Mouse (Mus musculus) midbrain, embryonic 14.5 days (tissue): ENCODE data around the gene Rpl19. TPM values are rescaled to one million over a fixed set of nuclear protein-coding genes. Genes with fewer than 3 reads are reported as not detected.
A peak's percentile ranks its signal among the peaks of the same experiment; 100 is the strongest.

ENCODE experiments used
- ATAC-seq: fragments of 200-750 bp; cut with Nextera tagmentation; 2 replicates; pipeline ENCODE4 v1.8.0; 2017; ENCODE audit warnings: moderate number of reproducible peaks, moderate library complexity; ENCODE audit not compliant: low FRiP score, low TSS enrichment
- DNase-seq: peaks from one replicate; pipeline ENCODE4 v3.0.0-alpha.2; 2015
- H3K27ac ChIP-seq: fragments of 300-500 bp; sonication (generic); replicated peaks from 2 replicates; pipeline ENCODE4 v1.5.1; 2014; ENCODE audit warnings: mild to moderate bottlenecking, low read depth, low read length, moderate library complexity
- H3K27me3 ChIP-seq: fragments of 300-500 bp; sonication (generic); 2 replicates; pipeline ENCODE4 v1.6.1; 2014; ENCODE audit warnings: low read length, control low read depth, mixed read lengths; ENCODE audit not compliant: control insufficient read depth, insufficient read depth
- H3K36me3 ChIP-seq: fragments of 300-500 bp; sonication (generic); 2 replicates; pipeline ENCODE4 v1.6.1; 2014; ENCODE audit warnings: low read length, control low read depth; ENCODE audit not compliant: control insufficient read depth, insufficient read depth
- H3K4me1 ChIP-seq: fragments of 300-500 bp; sonication (generic); 2 replicates; pipeline ENCODE4 v1.6.1; 2014; ENCODE audit warnings: mild to moderate bottlenecking, antibody characterized with exemption, low read length, control low read depth; ENCODE audit not compliant: control insufficient read depth, insufficient read depth
- H3K4me2 ChIP-seq: fragments of 300-500 bp; sonication (generic); 2 replicates; pipeline ENCODE4 v1.6.1; 2014; ENCODE audit warnings: mild to moderate bottlenecking, low read length, moderate library complexity
- H3K4me3 ChIP-seq: fragments of 300-500 bp; sonication (generic); replicated peaks from 2 replicates; pipeline ENCODE4 v1.5.1; 2014; ENCODE audit warnings: low read depth, low read length
- H3K9ac ChIP-seq: fragments of 300-500 bp; sonication (generic); replicated peaks from 2 replicates; pipeline ENCODE4 v1.6.1; 2014; ENCODE audit warnings: mild to moderate bottlenecking, low read length, moderate library complexity
- H3K9me3 ChIP-seq: fragments of 300-500 bp; sonication (generic); 2 replicates; pipeline ENCODE4 v1.6.1; 2016; ENCODE audit warnings: low read length, control low read depth, mixed read lengths; ENCODE audit not compliant: control insufficient read depth
- whole genome bisulfite sequencing: fragments of 180-500 bp; shearing (Covaris S2); extraction: QIAGEN DNeasy Blood & Tissue Kit; methylation state at CpG from one replicate; pipeline ENCODE4 v1.1.7; 2014; 5-methylcytosine and 5-hydroxymethylcytosine counted together
- polyA plus RNA-seq: library from polyadenylated mRNA; unstranded; fragments of >200 nt; fragmentation: Nextera tagmentation; extraction: Ambion mirVana; gene quantifications from 2 replicates; pipeline ENCODE4 v1.2.1, GENCODE M21; 2014

Gene Rpl19
- polyA plus RNA-seq, 1 experiment from 2014 or later: 685 TPM

DNA sequence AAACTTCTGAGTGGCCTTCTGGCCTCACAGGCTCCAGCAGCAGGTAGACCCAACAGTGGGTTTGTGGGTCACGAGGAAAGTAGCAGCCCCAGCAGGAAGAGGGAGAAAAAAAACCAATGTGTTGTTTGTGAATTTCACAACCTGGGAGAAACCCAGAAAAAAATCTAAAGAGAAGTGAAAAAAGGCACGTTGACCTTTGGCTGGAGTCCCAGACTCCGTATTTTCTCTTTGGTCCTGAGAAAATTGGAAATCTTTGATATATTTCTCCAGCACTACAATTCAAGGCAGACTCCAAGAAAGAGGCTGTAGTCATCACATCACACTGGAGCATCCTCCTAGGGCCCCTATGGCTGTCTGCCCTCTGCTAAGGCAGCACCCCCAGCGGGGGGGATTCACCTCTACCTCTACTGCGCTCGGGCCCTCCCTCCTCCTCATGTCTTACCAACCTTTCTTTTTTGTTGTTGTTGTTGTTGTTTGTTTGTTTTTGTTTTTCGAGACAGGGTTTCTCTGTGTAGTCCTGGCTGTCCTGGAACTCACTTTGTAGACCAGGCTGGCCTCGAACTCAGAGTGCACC is 29.0 kb upstream of the Rpl19 start:
- 83% methylated on average over 8 of the region's 8 CpGs for WGBS
- DNase-seq (no peak), ATAC-seq (no peak)
- Histone ChIP-seq H3K9me3 (no peaks in the 10 kb centered on the region), H3K9ac (no peak overlapping the region), H3K4me2 (no peak overlapping the region), H3K27me3 (no peaks in the 10 kb centered on the region), H3K4me1 (peaks cover 6% of the 10 kb centered on the region), H3K4me3 (no peak overlapping the region), H3K36me3 (peaks cover under 1% of the 10 kb centered on the region; the same call in 1 of the 2 replicates), H3K27ac (no peak overlapping the region)

DNA sequence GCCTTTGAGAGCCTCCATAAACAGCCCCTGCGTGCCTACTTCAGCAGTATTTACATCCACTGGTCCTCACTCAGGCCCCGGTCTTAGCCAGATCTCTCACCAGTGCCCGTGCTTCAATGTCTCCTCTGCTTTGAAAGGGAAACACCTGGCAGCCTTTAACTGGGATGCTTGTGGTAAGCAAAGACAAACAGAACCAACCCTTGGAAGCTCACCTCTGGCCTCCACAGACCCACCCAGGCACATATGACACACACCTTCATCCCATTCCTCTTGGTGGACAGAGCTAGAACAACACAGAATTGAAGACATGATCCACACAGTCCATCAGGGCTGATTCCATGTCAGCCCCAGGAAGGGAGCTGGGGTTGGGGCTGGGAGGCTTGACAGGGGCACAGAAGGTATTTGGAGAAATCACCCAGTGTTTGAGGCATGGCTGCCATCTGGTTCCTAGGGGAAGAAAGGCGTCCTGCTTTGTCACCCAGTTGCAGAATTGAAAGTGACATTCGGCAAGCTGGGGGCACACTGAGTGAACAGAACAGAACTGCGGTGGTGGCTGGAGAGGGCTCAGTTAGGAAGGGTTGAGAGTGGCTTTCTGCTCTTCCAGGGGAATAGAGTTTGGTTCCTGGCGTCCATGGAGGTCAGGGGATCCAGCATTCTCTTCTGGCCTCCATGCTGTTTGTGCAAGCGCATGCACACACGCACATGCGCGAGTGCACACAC is 28.3 kb upstream of the Rpl19 start:
- H3K4me2 ChIP-seq: no peak overlapping the region
- peaks cover 9% of the 10 kb centered on the region for H3K4me1 ChIP-seq
- H3K36me3 ChIP-seq: peaks cover 8% of the 10 kb centered on the region
- no peak overlapping the region for H3K27ac ChIP-seq
- WGBS: 81% methylated on average over 11 of the region's 11 CpGs
- ATAC-seq (no peak), DNase-seq (no peak)
- H3K27me3 ChIP-seq: no peaks in the 10 kb centered on the region
- no peak overlapping the region for H3K9ac ChIP-seq
- H3K9me3 ChIP-seq: no peaks in the 10 kb centered on the region
- no peak overlapping the region for H3K4me3 ChIP-seq

DNA sequence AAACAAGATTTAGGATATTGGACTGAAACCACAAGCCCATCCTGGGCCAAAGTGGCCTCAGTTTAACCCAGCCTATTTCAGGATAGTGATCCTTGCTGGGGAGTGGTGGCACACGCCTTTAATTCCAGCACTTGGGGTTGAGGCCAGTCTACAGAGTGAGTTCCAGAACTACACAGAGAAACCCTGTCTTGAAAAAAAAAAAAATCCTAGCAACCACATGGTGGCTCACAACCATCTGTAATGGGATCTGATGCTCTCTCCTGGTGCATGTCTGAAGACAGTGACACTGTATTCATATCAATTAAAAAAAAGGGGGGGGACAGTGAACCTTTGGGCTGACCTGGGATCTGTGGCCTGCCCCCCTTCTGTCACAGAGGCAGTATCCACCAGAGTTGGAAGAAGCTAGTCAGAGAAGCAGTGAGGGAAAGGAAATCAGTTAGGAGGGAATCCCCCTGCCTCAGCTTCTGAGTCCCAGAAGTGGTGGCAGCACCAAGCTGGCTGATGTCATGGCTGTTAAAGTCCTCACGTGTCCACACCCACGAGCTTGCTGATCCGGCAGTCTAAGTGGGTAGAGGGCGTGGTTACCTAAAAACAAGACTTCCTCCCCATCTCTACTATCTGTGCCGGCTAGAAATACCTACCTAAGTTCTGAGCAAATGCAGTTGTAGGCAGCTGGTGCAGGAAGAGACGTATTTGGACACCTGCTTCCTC is 27.5 kb upstream of the Rpl19 start:
- DNase-seq: no peak
- peaks cover 11% of the 10 kb centered on the region for H3K36me3 ChIP-seq
- no peak for ATAC-seq
- H3K9ac ChIP-seq: no peak overlapping the region
- peaks cover 11% of the 10 kb centered on the region for H3K4me1 ChIP-seq
- H3K9me3 ChIP-seq: no peaks in the 10 kb centered on the region
- no peak overlapping the region for H3K27ac ChIP-seq
- H3K4me2 ChIP-seq: no peak overlapping the region
- no peak overlapping the region for H3K4me3 ChIP-seq
- 71% methylated on average over 7 of the region's 7 CpGs for WGBS
- H3K27me3 ChIP-seq: no peaks in the 10 kb centered on the region

DNA sequence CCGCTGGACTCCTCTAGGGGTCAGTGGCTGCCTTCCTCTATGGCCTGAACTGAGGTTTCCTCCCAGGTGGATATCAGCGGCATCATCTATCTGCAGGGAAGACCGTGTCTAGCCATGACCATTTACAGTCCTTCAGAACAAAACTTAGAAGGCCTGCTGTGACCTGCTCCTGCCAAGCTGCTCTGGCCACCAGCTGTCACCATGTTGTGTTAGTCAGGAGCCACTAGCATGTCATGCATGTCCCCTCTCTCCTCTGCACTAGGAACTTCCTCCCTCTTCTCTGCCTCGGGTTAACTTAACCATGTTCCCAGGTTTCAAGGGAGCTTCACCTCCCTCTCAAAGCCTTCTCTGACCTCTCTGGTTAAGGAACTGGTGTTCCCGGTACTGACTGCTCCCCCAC is 26.8 kb upstream of the Rpl19 start:
- Histone ChIP-seq H3K9me3 (no peaks in the 10 kb centered on the region), H3K4me2 (no peak overlapping the region), H3K36me3 (peaks cover 18% of the 10 kb centered on the region), H3K27ac (no peak overlapping the region), H3K9ac (no peak overlapping the region), H3K27me3 (no peaks in the 10 kb centered on the region), H3K4me1 (peaks cover 11% of the 10 kb centered on the region), H3K4me3 (no peak overlapping the region)
- WGBS: 73% methylated on average over 5 of the region's 5 CpGs
- ATAC-seq (no peak), DNase-seq (no peak)

DNA sequence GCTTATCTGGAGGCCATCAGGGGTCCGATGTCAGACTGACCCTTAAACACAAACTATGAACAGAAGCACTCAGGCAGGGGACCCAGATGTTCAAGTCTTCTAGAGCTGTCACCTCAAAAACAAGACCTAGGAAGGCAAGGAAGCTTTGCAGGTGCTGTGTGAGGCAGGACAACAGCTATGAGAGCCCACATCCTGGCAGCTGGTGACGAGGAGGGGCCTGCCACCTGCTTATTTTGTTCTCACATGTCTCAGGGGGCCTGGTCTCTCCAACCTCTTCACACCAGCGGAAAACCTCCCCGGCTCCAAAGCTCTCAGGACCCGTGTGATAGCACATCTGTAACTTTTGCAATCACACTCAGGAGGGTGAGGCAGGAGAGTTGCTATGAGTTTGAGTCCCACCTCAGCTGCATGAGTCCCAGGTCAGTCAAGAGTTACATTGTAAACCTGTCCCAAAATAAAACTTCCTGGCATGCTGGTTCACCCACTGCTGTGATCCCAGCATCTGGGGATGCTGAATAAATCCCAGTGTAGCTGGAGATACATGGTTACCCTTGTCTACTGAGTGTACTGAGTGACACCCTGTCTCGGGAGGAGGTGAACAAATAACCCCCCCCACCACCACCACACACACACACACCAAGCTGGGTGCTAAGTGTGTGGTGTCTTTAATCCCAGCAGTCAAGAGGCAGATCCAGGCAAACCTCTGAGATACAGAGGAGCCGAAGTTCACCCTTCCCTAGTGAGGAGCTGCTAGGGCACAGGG is 26.0 kb upstream of the Rpl19 start:
- H3K27me3 ChIP-seq: no peaks in the 10 kb centered on the region
- peaks cover 27% of the 10 kb centered on the region for H3K36me3 ChIP-seq
- H3K4me1 ChIP-seq: peaks cover 8% of the 10 kb centered on the region
- no peak overlapping the region for H3K4me2 ChIP-seq
- ATAC-seq (no peak), DNase-seq (no peak)
- no peak overlapping the region for H3K9ac ChIP-seq
- H3K4me3 ChIP-seq: no peak overlapping the region
- no peak overlapping the region for H3K27ac ChIP-seq
- 51% methylated on average over 7 of the region's 7 CpGs for WGBS
- no peaks in the 10 kb centered on the region for H3K9me3 ChIP-seq

DNA sequence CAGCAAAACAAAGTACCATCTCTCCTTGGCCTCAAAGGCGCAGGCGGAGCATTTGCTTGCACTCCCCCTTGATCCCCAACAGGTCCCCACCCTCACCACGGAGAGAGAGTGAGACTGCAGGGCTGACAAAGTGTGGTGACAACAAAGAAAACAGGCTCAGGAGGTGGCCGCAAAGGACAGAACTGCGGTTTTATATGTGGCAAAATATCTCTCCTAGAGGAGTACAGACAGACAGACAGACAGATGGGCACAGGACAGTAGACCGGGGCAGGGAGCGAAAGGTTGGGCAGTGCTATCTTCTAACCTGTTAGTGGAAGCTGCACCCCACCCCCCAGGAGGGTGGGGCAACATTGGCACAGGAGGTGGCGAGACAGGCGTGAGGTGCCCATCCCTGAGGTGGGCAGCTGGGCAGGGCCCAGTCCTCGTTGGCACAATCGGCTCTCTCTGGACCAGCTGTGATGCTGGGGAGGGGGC is 25.1 kb upstream of the Rpl19 start:
- H3K9me3 ChIP-seq: no peaks in the 10 kb centered on the region
- no peaks in the 10 kb centered on the region for H3K27me3 ChIP-seq
- H3K36me3 ChIP-seq: peaks cover 35% of the 10 kb centered on the region
- no peak for DNase-seq
- H3K4me3 ChIP-seq: no peak overlapping the region
- 38% methylated on average over 11 of the region's 11 CpGs for WGBS
- H3K9ac ChIP-seq: no peak overlapping the region
- no peak overlapping the region for H3K27ac ChIP-seq
- no peak overlapping the region for H3K4me2 ChIP-seq
- 0 out of 2 replicates have a peak, but pooled peaks cover 5% of the 10 kb centered on the region for H3K4me1 ChIP-seq
- no peak for ATAC-seq

DNA sequence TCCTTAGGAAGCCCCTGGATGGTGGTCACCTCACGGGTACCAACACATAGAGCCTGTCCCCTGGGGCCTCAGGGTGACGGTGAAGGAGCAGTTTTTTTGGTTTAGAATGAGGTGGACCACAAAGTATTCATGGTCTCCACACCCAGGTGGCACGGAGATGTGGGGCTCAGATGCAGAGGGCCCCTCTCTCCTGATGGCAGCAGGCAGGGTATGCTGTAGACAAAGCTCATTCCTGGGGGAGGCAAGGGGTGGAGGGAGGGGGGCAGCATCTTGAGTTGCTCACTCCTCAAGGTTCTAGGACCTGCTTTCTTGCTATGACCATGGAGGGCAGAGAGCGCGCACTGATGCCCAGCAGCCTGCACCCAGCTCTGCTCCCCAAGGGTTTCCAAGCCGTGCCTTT is 24.5 kb upstream of the Rpl19 start:
- H3K36me3 ChIP-seq: peaks cover 41% of the 10 kb centered on the region
- ATAC-seq (no peak), DNase-seq (no peak)
- no peak overlapping the region for H3K9ac ChIP-seq
- no peaks in the 10 kb centered on the region for H3K9me3 ChIP-seq
- H3K4me2 ChIP-seq: no peak overlapping the region
- 0 out of 2 replicates have a peak, but pooled peaks cover 5% of the 10 kb centered on the region for H3K4me1 ChIP-seq
- no peaks in the 10 kb centered on the region for H3K27me3 ChIP-seq
- no peak overlapping the region for H3K4me3 ChIP-seq
- H3K27ac ChIP-seq: no peak overlapping the region
- 50% methylated on average over 6 of the region's 6 CpGs for WGBS

DNA sequence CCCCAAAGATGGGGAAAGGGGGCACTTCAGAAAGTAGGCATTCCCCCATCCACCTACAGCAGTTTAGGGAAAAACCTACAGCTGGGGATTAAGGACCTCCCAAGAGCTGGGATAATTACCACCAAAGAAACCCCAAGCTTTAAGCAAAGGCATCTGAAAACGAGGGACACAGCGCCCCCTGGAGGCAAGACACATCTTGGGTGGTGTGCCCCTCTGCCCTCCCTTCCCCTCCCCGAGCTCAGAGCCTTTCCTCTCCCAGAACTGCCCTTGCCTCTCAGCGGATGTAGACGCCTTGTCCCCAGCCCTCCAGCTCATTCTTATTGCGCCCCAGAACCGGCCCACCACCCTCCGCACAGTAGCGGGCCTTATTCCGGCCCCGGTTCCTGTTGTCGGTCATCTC is 23.9 kb upstream of the Rpl19 start:
- Histone ChIP-seq H3K9ac (no peak overlapping the region), H3K36me3 (peaks cover 47% of the 10 kb centered on the region), H3K4me1 (0 out of 2 replicates have a peak, but pooled peaks cover 5% of the 10 kb centered on the region), H3K4me3 (no peak overlapping the region), H3K27me3 (no peaks in the 10 kb centered on the region), H3K9me3 (no peaks in the 10 kb centered on the region), H3K4me2 (no peak overlapping the region), H3K27ac (no peak overlapping the region)
- DNase-seq (peak; percentile 81), ATAC-seq (no peak)
- 8% methylated on average over 12 of the region's 12 CpGs for WGBS
